Mouse (Mus musculus) ES-E14 (cell line): Measurements from ENCODE around the gene Lcn12.

Experiments used
- HCFC1 ChIP-seq: IDR thresholded peaks from 2 replicates; pipeline ENCODE4 v1.6.1; 2012; ENCODE audit warnings: low read length, inconsistent platforms, borderline replicate concordance; ENCODE audit not compliant: insufficient read depth
- MAFK ChIP-seq: IDR thresholded peaks from 2 replicates; pipeline ENCODE4 v1.6.1; 2014; ENCODE audit warnings: mild to moderate bottlenecking, low read depth, low read length, inconsistent platforms; ENCODE audit not compliant: insufficient read depth
- ZNF384 ChIP-seq: IDR thresholded peaks from 2 replicates; pipeline ENCODE4 v1.6.1; 2012; ENCODE audit warnings: low read depth, low read length, inconsistent platforms

DNA sequence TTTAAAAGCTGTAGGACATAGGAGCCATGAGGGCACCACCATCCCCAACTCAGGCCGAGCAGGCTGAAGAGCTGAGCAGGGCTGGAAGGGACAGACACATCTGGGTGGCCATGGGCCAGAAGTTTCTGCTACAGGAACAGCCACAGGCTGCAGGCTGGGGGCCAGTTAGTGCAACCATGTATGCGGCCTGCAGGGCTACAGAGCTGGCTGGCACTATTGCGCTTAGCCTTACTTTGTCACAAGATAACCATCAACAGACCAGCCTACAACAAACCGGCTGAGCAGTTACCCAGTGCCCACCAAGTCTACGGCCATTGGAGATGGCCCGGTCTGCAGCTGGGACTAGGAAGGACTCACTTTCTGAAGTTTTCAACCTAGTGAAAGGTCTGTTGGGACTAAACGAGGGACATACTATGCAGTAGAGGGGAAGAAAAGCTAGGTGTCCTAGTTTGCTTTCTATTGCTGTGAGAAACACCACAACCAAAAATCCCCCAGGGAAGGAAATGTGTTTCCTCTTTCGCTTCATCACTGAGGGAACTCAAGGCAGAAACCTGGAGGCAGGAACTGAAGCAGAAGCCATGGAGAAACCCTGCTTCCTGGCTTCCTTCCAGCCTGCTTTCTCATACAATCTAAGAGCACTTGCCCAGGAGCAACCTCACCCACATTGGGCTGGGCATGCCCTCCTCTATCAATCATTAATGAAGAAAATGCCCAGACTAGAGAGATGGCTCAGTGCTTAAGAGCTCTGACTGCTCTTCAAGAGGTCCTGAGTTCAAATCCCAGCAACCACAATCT, 42.7 kb downstream of the Lcn12 start:
- TF ChIP-seq HCFC1 (no peak), ZNF384 (no peak), MAFK (no peak)
